Mouse (Mus musculus) liver, embryonic 15.5 days (tissue): ENCODE results near the gene Erbin. TPM values are rescaled to one million over a fixed set of nuclear protein-coding genes. Genes with fewer than 3 reads are reported as not detected.
A peak's percentile ranks its signal among the peaks of the same experiment; 100 is the strongest.

Experiments used
- ATAC-seq: fragments of 200-750 bp; cut with Nextera tagmentation; 2 replicates; pipeline ENCODE4 v1.8.0; 2017; ENCODE audit warnings: moderate number of reproducible peaks, mild to moderate bottlenecking, moderate library complexity; ENCODE audit not compliant: insufficient read depth
- H3K27ac ChIP-seq: fragments of 300-500 bp; sonication (generic); replicated peaks from 2 replicates; pipeline ENCODE4 v1.5.1; 2015; ENCODE audit warnings: mild to moderate bottlenecking, inconsistent platforms
- H3K27me3 ChIP-seq: fragments of 300-500 bp; sonication (generic); 2 replicates; pipeline ENCODE4 v1.6.1; 2015; ENCODE audit warnings: mild to moderate bottlenecking, inconsistent platforms
- H3K36me3 ChIP-seq: fragments of 300-500 bp; sonication (generic); replicated peaks from 2 replicates; pipeline ENCODE4 v1.6.1; 2015; ENCODE audit warnings: moderate library complexity, mild to moderate bottlenecking, inconsistent platforms
- H3K4me1 ChIP-seq: fragments of 300-500 bp; sonication (generic); replicated peaks from 2 replicates; pipeline ENCODE4 v1.6.1; 2015; ENCODE audit warnings: inconsistent platforms
- H3K4me2 ChIP-seq: fragments of 300-500 bp; sonication (generic); 2 replicates; pipeline ENCODE4 v1.6.1; 2015; ENCODE audit warnings: moderate library complexity, mild to moderate bottlenecking, inconsistent platforms
- H3K4me3 ChIP-seq: fragments of 300-500 bp; sonication (generic); replicated peaks from 2 replicates; pipeline ENCODE4 v1.5.1; 2015; ENCODE audit warnings: mild to moderate bottlenecking, inconsistent platforms
- H3K9ac ChIP-seq: fragments of 300-500 bp; sonication (generic); 2 replicates; pipeline ENCODE4 v1.6.1; 2015; ENCODE audit warnings: moderate library complexity, mild to moderate bottlenecking, inconsistent platforms
- H3K9me3 ChIP-seq: fragments of 300-500 bp; sonication (generic); replicated peaks from 2 replicates; pipeline ENCODE4 v1.6.1; 2016; ENCODE audit warnings: inconsistent platforms
- WGBS: fragments of 180-500 bp; shearing (Covaris S2); methylation state at CpG from one replicate; pipeline ENCODE4 v1.1.7; 2015; ENCODE audit warnings: mixed read lengths; ENCODE audit not compliant: insufficient replicate concordance; 5-methylcytosine and 5-hydroxymethylcytosine counted together
- polyA plus RNA-seq: library from polyadenylated mRNA; unstranded; fragments of >200 nt; fragmentation: Nextera tagmentation; extraction: Ambion mirVana; gene quantifications from 2 replicates; pipeline ENCODE4 v1.2.1, GENCODE M21; 2015

The Erbin gene
- polyA plus RNA-seq, 1 experiment from 2014 or later = 4.5 TPM

GRCm38 (mm10) chr13:103806210-103806851, 114.0 kb downstream of the Erbin start:
- H3K36me3 ChIP-seq = no peaks in the 10 kb centered on the region
- H3K4me3 ChIP-seq = no peak overlapping the region
- H3K27me3 ChIP-seq = no peaks in the 10 kb centered on the region
- no peaks in the 10 kb centered on the region for H3K9me3 ChIP-seq
- no peak overlapping the region for H3K27ac ChIP-seq
- WGBS = 61% methylated on average over 6 of the region's 6 CpGs
- no peak overlapping the region for H3K4me2 ChIP-seq
- peaks cover 3% of the 10 kb centered on the region; the same call in 1 of the 2 replicates for H3K4me1 ChIP-seq
- H3K9ac ChIP-seq = no peak overlapping the region
- no peak for ATAC-seq

GRCm38 (mm10) chr13:103803721-103804120, 116.6 kb downstream of the Erbin start:
- Histone ChIP-seq H3K27ac (no peak overlapping the region), H3K36me3 (no peaks in the 10 kb centered on the region), H3K4me2 (no peak overlapping the region), H3K9ac (no peak overlapping the region), H3K27me3 (no peaks in the 10 kb centered on the region), H3K4me1 (peaks cover 3% of the 10 kb centered on the region; the same call in 1 of the 2 replicates), H3K9me3 (no peaks in the 10 kb centered on the region), H3K4me3 (no peak overlapping the region)
- WGBS = 56% methylated on average over 5 of the region's 5 CpGs
- ATAC-seq = no peak

- no peak for ATAC-seq
- Histone ChIP-seq H3K4me2 (no peak overlapping the region), H3K9me3 (no peaks in the 10 kb centered on the region), H3K4me1 (no peaks in the 10 kb centered on the region), H3K9ac (no peak overlapping the region), H3K27ac (no peak overlapping the region), H3K27me3 (no peaks in the 10 kb centered on the region), H3K36me3 (no peaks in the 10 kb centered on the region), H3K4me3 (no peak overlapping the region)
- 68% methylated on average over 1 of the region's 1 CpGs for WGBS
These were observed 119.3 kb downstream of the Erbin start for GRCm38 (mm10) chr13:103801021-103801420.

DNA sequence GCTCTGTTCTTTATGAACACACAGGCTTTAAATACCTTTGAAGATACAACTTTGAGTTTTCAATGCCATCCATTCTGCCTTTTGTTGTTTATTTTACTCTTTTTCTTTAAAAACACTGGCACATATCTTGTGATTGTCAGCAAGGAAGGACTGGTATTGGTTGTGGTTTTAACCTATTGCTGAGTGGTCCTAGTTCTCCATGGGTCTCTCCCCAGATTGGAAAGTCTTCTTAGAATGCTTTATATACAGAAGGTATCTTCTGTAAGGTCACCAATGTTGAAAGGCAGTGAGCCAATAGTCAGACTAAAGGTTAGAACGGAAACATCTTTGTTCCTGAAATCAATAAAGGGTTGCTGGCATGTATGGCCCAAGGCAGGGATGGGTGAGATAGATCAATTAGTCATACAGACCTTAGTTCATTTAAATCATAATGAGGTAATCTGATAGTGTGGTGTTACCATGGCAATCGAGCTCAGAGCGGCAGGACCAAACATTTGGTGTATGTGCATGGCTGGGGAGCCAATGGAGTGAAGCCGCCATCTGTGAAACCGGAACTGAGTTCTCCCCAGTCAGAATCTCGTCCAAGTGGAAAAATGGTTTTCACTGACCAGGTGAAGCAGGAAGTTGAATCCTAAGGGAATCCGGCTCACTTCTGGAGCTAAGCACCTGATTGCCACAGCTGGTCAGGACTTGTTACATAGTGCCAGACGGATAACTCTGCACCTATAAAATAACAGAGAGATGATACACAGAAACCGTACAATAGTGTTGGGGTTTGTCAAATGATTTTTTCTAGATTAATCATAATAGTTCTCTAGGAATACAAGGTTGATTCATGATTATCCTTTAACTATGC, 125.4 kb downstream of the Erbin start:
- ATAC-seq = no peak
- H3K27ac ChIP-seq = no peak overlapping the region
- no peak overlapping the region for H3K4me3 ChIP-seq
- H3K36me3 ChIP-seq = no peaks in the 10 kb centered on the region
- no peak overlapping the region for H3K9ac ChIP-seq
- H3K4me2 ChIP-seq = no peak overlapping the region
- no peaks in the 10 kb centered on the region for H3K4me1 ChIP-seq
- no peaks in the 10 kb centered on the region for H3K9me3 ChIP-seq
- no peaks in the 10 kb centered on the region for H3K27me3 ChIP-seq
- 71% methylated on average over 9 of the region's 9 CpGs for WGBS

DNA sequence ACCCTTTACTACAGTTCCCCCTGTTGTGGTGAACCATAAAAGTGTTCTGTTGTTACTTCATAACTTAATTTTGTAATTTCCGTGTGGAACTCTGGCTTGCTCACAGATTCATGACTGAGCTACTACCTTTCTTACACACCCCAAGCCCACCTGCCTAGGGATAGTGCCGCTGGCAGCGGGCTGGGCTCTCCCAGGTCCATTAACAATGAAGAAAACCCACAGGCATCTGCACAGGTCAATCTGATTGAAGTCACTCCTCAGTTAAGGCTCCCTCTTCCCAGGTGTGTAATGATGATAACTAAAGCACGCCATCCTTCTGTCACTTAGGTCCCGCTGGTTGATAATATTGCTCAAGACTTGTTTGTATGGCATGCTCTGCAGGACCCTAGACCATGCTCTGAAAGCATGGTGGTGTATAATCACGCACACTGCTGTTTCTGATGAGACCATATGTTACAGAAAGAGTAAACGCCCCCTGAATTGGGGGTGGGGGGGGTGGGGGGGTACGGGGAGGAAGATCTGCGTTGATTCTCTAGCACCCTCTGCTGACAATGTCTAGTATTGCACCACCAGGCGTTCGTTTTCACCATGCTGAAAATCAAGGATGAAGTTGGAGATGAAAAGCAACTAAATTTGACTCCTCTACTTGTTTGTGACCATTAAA, 140.3 kb downstream of the Erbin start:
- 24% methylated on average over 11 of the region's 11 CpGs for WGBS
- Histone ChIP-seq H3K27ac (no peak overlapping the region), H3K4me3 (no peak overlapping the region), H3K27me3 (peaks cover 4% of the 10 kb centered on the region; the same call in 1 of the 2 replicates), H3K36me3 (no peaks in the 10 kb centered on the region), H3K9ac (no peak overlapping the region), H3K4me1 (peaks cover 5% of the 10 kb centered on the region), H3K9me3 (no peaks in the 10 kb centered on the region), H3K4me2 (0 out of 2 replicates have a peak overlapping the region, but pooled peaks have one; percentile 6)
- ATAC-seq = 0 out of 2 replicates have a peak, but pooled peaks have one; percentile 33

- H3K4me2 ChIP-seq = no peak overlapping the region
- no peak overlapping the region for H3K9ac ChIP-seq
- no peaks in the 10 kb centered on the region for H3K9me3 ChIP-seq
- no peak for ATAC-seq
- 60% methylated on average over 8 of the region's 8 CpGs for WGBS
- H3K4me1 ChIP-seq = peaks cover 21% of the 10 kb centered on the region
- H3K27me3 ChIP-seq = peaks cover 4% of the 10 kb centered on the region; the same call in 1 of the 2 replicates
- H3K4me3 ChIP-seq = no peak overlapping the region
- no peak overlapping the region for H3K27ac ChIP-seq
- no peaks in the 10 kb centered on the region for H3K36me3 ChIP-seq
These were observed 143.2 kb downstream of the Erbin start for GRCm38 (mm10) chr13:103777126-103777525.

GRCm38 (mm10) chr13:103774119-103774757, 146.1 kb downstream of the Erbin start, which contains the start of gene Srek1:
Gene Srek1 (minus strand): TSS chr13:103774608.
- peak; percentile 96 for ATAC-seq
- H3K36me3 ChIP-seq = 0 out of 2 replicates have a peak, but pooled peaks cover 5% of the 10 kb centered on the region
- peak within 1 kb of the TSS; percentile 69 for H3K4me2 ChIP-seq
- peaks cover 34% of the 10 kb centered on the region for H3K4me1 ChIP-seq
- H3K27ac ChIP-seq = peak within 1 kb of the TSS; percentile 96
- H3K9ac ChIP-seq = peak within 1 kb of the TSS; percentile 85
- no peaks in the 10 kb centered on the region for H3K9me3 ChIP-seq
- H3K4me3 ChIP-seq = peak within 1 kb of the TSS; percentile 90
- under 1% methylated on average over 81 of the region's 81 CpGs for WGBS
- peaks cover 4% of the 10 kb centered on the region; the same call in 1 of the 2 replicates for H3K27me3 ChIP-seq

DNA sequence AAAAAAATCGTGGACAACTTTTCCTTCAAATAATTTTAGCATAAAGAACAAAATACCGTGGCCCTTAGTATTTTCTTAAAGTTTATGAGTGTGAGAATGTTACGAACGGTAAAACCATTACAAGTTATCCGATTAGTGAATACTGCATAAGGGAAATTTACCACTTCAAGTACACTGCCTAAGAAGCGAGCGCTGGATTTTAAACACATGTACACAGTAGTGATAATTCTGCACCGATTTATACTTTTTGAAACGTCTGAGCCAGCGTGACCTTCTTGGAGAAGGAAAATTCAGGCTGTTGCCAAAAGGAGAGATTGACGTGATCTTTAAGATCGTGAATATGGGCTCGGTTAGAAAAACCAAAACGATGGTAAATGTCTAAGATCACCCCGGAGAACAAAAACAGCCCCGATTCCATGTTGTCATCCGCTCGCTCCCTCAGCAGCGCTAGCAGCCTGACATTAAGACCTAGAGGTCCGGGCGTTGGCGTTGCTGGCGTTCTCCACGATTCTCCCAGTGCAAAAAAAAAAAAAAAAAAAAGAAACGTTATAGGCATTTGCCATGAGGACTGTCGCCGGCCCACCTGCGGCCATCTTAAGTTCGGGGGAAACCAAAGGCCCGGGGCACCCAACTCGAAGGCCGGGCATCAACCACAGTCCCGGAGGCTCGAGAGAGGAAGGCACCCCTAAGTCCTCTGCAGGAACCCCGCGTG, 146.8 kb downstream of the Erbin start:
- H3K4me2 ChIP-seq = peak overlapping the region; percentile 69
- 1% methylated on average over 36 of the region's 36 CpGs for WGBS
- peak overlapping the region; percentile 85 for H3K9ac ChIP-seq
- peaks cover 34% of the 10 kb centered on the region for H3K4me1 ChIP-seq
- peak overlapping the region; percentile 90 for H3K4me3 ChIP-seq
- no peaks in the 10 kb centered on the region for H3K9me3 ChIP-seq
- peak overlapping the region; percentile 96 for H3K27ac ChIP-seq
- peak; percentile 53 for ATAC-seq
- H3K36me3 ChIP-seq = 0 out of 2 replicates have a peak, but pooled peaks cover 8% of the 10 kb centered on the region
- H3K27me3 ChIP-seq = peaks cover 4% of the 10 kb centered on the region; the same call in 1 of the 2 replicates

- Histone ChIP-seq H3K9ac (peak overlapping the region; percentile 38), H3K4me3 (peak overlapping the region; percentile 90), H3K4me1 (peaks cover 34% of the 10 kb centered on the region), H3K4me2 (peak overlapping the region; percentile 69), H3K27me3 (peaks cover 4% of the 10 kb centered on the region; the same call in 1 of the 2 replicates), H3K9me3 (no peaks in the 10 kb centered on the region), H3K36me3 (0 out of 2 replicates have a peak, but pooled peaks cover 9% of the 10 kb centered on the region), H3K27ac (no peak overlapping the region)
- ATAC-seq = no peak
- 31% methylated on average over 5 of the region's 5 CpGs for WGBS
These were observed 147.4 kb downstream of the Erbin start for GRCm38 (mm10) chr13:103772917-103773316.

GRCm38 (mm10) chr13:103770821-103771220, 149.5 kb downstream of the Erbin start:
- no peaks in the 10 kb centered on the region for H3K27me3 ChIP-seq
- no peak overlapping the region for H3K27ac ChIP-seq
- H3K9ac ChIP-seq = no peak overlapping the region
- peaks cover 34% of the 10 kb centered on the region for H3K4me1 ChIP-seq
- ATAC-seq = no peak
- H3K36me3 ChIP-seq = peaks cover 17% of the 10 kb centered on the region; the same call in 1 of the 2 replicates
- H3K4me3 ChIP-seq = no peak overlapping the region
- H3K4me2 ChIP-seq = no peak overlapping the region
- no peaks in the 10 kb centered on the region for H3K9me3 ChIP-seq
